Mouse (Mus musculus) kidney, adult 2 months (tissue): ENCODE measurements around the gene Unc45b.
A peak's percentile ranks its signal among the peaks of the same experiment; 100 is the strongest.

Source experiments
- CTCF ChIP-seq: fragments of 200-500 bp; conservative IDR thresholded peaks from 2 replicates; pipeline ENCODE4 v1.5.1; 2011; ENCODE audit warnings: low read depth, mild to moderate bottlenecking, control low read depth, low read length, moderate library complexity, mixed read lengths; ENCODE audit not compliant: insufficient read depth, insufficient read length
- POLR2A ChIP-seq: fragments of 200-500 bp; IDR thresholded peaks from one replicate; pipeline ENCODE4 v1.6.1; 2011; ENCODE audit warnings: low read depth, low read length, control low read depth

- TF ChIP-seq CTCF (0 out of 2 replicates have a peak, but pooled peaks have one; percentile 26), POLR2A (no peak)
Observed at GRCm38 (mm10) chr11:82970712-82971589, 60.6 kb downstream of the Unc45b start.
